Mouse (Mus musculus) neural tube, embryonic 13.5 days (tissue): ENCODE results near the gene Gm17027. TPM values are rescaled to one million over a fixed set of nuclear protein-coding genes. Genes with fewer than 3 reads are reported as not detected.
"Not testable (repeated sequence)": the region's sequence is repeated elsewhere in the genome, so short reads cannot be mapped to it uniquely, and the experiment has no call there.

ENCODE experiments used
- ATAC-seq: fragments of 200-750 bp; cut with Nextera tagmentation; 2 replicates; pipeline ENCODE4 v1.8.0; 2017; ENCODE audit warnings: low read depth, mild to moderate bottlenecking, moderate TSS enrichment, moderate library complexity
- H3K27ac ChIP-seq: fragments of 300-500 bp; sonication (generic); replicated peaks from 2 replicates; pipeline ENCODE4 v1.5.1; 2015; ENCODE audit warnings: moderate library complexity, mild to moderate bottlenecking, inconsistent platforms
- H3K27me3 ChIP-seq: fragments of 300-500 bp; sonication (generic); 2 replicates; pipeline ENCODE4 v1.6.1; 2015; ENCODE audit warnings: mild to moderate bottlenecking, inconsistent platforms
- H3K36me3 ChIP-seq: fragments of 300-500 bp; sonication (generic); 2 replicates; pipeline ENCODE4 v1.6.1; 2015; ENCODE audit warnings: mild to moderate bottlenecking, inconsistent platforms
- H3K4me1 ChIP-seq: fragments of 300-500 bp; sonication (generic); replicated peaks from 2 replicates; pipeline ENCODE4 v1.6.1; 2015; ENCODE audit warnings: inconsistent platforms
- H3K4me2 ChIP-seq: fragments of 300-500 bp; sonication (generic); 2 replicates; pipeline ENCODE4 v1.6.1; 2015; ENCODE audit warnings: inconsistent platforms, mild to moderate bottlenecking, moderate library complexity
- H3K4me3 ChIP-seq: fragments of 300-500 bp; sonication (generic); 2 replicates; pipeline ENCODE4 v1.5.1; 2015; ENCODE audit warnings: mild to moderate bottlenecking, inconsistent platforms
- H3K9ac ChIP-seq: fragments of 300-500 bp; sonication (generic); 2 replicates; pipeline ENCODE4 v1.6.1; 2015; ENCODE audit warnings: moderate library complexity, mild to moderate bottlenecking, inconsistent platforms
- H3K9me3 ChIP-seq: fragments of 300-500 bp; sonication (generic); 2 replicates; pipeline ENCODE4 v1.6.1; 2016; ENCODE audit warnings: inconsistent platforms
- WGBS: fragments of 180-500 bp; shearing (Covaris S2); methylation state at CpG from one replicate; pipeline ENCODE4 v1.1.7; 2015; 5-methylcytosine and 5-hydroxymethylcytosine counted together
- polyA plus RNA-seq: library from polyadenylated mRNA; unstranded; fragments of >200 nt; fragmentation: Nextera tagmentation; extraction: Ambion mirVana; gene quantifications from 2 replicates; pipeline ENCODE4 v1.2.1, GENCODE M21; 2015

The Gm17027 gene
- not detected in 2 replicates for polyA plus RNA-seq

DNA sequence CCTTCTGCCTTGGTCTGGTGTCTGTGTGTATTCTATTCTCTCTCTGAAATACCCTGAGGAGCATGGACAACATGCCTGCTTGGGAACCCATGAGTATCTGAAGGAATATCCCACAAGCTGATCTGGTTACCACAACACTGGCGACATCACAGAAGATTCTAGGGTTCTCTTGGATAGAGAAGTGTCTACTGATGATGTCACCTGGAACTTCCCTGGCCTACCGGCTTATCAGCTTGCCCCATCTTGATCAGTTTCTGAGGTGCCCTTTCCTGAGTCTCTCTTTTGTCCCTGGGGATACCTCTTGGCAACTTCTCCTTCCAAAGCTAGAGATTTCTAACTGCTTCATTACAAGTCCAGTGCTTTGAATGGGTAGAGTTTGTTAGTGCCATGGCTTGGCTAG lies at the start of gene Gm17027:
Gm17027 (minus strand) TSS at position 101 of the 400 bp plus-strand sequence.
- not testable (repeated sequence) for H3K4me2 ChIP-seq, H3K36me3 ChIP-seq, H3K9me3 ChIP-seq, H3K27ac ChIP-seq, H3K27me3 ChIP-seq, H3K9ac ChIP-seq, H3K4me3 ChIP-seq, H3K4me1 ChIP-seq, ATAC-seq
- 93% methylated on average over 1 of the region's 2 CpGs for WGBS

DNA sequence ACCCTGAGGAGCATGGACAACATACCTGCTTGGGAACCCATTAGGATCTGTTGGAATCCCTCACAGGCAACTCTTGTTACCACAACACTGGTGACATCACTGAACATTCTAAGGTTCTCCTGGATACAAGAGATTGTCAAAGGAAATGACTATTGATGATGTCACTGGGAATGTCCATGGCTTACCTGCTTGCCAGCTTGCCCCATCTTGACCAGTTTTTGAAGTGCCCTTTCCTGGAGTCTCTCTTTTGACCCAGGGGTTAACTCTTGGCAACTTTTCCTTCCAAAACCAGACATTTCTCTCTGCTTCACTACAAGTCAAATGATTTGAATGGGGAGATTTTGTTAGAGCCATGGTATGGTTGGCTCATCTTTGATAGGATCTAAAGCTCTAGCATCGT lies 28.3 kb upstream of the Gm17027 start, which contains the start of gene Gm3573:
Gm3573 (minus strand) TSS at position 101 of the 400 bp plus-strand sequence.
- H3K27ac ChIP-seq, H3K4me1 ChIP-seq, H3K27me3 ChIP-seq, H3K36me3 ChIP-seq, H3K9me3 ChIP-seq, H3K9ac ChIP-seq, ATAC-seq, H3K4me3 ChIP-seq, H3K4me2 ChIP-seq: not testable (repeated sequence)
- no CpG with 5 or more reads among the region's 1 CpGs for WGBS

DNA sequence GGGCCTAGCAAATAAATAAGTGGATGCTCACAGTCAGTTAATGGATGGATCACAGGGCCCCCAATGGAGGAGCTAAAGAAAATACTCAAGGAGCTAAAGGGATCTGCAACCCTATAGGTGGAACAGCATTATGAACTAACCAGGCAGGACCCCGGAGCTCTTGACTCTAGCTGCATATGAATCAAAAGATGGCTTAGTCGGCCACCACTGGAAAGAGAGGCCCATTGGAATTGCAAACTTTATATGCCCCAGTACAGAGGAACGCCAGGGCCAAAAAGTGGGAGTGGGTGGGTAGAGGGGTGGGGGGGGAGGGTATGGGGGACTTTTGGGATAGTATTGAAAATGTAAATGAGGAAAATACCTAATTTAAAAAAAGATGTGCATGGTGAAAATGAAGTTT lies 21.5 kb upstream of the Gm17027 start:
- not testable (repeated sequence) for H3K4me3 ChIP-seq, H3K9me3 ChIP-seq, H3K4me1 ChIP-seq, ATAC-seq, H3K27ac ChIP-seq, H3K4me2 ChIP-seq, H3K36me3 ChIP-seq, H3K9ac ChIP-seq, H3K27me3 ChIP-seq
- WGBS: 80% methylated on average over 3 of the region's 3 CpGs

DNA sequence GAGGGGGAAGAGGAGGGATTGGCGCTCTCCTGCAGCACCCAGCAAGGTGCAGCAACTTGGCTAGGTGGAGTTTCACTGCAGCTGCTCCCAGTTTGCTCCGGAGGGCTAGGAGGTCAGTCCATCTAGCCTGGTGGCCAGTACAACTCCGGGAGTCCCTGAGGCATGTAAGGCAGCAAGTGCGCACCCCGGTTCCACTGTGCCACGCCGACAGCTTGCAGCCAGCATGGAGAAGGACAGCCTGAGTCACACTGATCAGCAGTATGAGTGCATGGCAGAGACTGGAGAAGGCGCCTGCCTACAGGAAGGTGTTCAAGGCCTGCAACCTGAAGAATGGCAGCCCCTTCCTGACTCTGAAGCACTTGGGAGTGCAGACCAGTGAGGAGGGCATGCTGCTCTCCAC lies 27.9 kb downstream of the Gm17027 start:
- not testable (repeated sequence) for H3K9ac ChIP-seq, H3K9me3 ChIP-seq, H3K27me3 ChIP-seq, H3K27ac ChIP-seq, ATAC-seq, H3K36me3 ChIP-seq, H3K4me1 ChIP-seq, H3K4me3 ChIP-seq, H3K4me2 ChIP-seq
- WGBS: 71% methylated on average over 7 of the region's 8 CpGs

DNA sequence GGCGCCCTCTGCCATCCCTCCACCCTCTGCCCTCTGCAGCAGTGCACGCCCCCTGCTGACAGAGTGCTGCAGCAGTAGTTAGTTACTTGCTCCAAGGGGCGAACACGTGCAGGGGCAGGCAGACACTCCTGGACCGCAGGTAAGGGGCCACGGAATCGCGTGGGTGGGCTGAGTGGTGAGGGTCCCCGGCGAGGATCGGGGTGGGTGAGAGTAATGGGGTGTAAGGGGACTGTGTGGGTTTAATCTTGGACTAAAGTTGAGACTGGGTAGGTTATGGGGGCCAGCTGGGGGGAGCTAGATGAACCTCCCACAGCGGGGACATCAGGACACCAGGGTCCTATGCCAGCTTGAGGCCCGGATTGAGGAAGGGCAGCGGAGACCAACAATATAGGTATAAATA lies 28.6 kb downstream of the Gm17027 start:
- not testable (repeated sequence) for H3K9me3 ChIP-seq, H3K4me1 ChIP-seq, H3K27ac ChIP-seq, H3K27me3 ChIP-seq, H3K36me3 ChIP-seq, H3K9ac ChIP-seq, ATAC-seq, H3K4me2 ChIP-seq, H3K4me3 ChIP-seq
- WGBS: 50% methylated on average over 10 of the region's 14 CpGs

DNA sequence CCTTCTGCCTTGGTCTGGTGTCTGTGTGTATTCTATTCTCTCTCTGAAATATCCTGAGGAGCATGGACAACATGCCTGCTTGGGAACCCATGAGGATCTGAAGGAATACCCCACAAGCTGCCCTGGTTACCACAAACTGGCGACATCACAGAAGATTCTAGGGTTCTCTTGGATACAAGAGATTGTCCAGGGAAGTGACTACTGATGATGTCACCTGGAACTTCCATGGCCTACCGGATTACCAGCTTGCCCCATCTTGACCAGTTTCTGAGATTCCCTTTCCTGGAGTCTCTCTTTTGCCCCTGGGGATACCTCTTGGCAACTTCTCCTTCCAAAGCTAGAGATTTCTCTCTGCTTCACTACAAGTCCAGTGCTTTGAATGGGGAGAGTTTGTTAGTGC lies 45.2 kb downstream of the Gm17027 start, which contains the start of gene Gm7951:
Gm7951 (minus strand) TSS at position 101 of the 400 bp plus-strand sequence.
- H3K27ac ChIP-seq, H3K36me3 ChIP-seq, H3K4me3 ChIP-seq, H3K9ac ChIP-seq, ATAC-seq, H3K9me3 ChIP-seq, H3K4me2 ChIP-seq, H3K4me1 ChIP-seq, H3K27me3 ChIP-seq: not testable (repeated sequence)
- WGBS: 67% methylated on average over 1 of the region's 2 CpGs

Other genes with a start within 250 kb of the Gm17027 start
- not detected in 2 replicates for gene 1700049E17Rik1, start 237.7 kb downstream of the Gm17027 start, polyA plus RNA-seq
- not detected in 2 replicates for gene 1700024B05Rik, start 218.6 kb downstream of the Gm17027 start, polyA plus RNA-seq
- gene Gm6401, start 194.7 kb downstream of the Gm17027 start, polyA plus RNA-seq: not detected in 2 replicates
- gene Gm3543, start 179.3 kb downstream of the Gm17027 start, polyA plus RNA-seq: not detected in 2 replicates
- gene Gm7951, start 45.3 kb downstream of the Gm17027 start, polyA plus RNA-seq: not detected in 2 replicates
- not detected in 2 replicates for gene Gm3573, start 28.2 kb upstream of the Gm17027 start, polyA plus RNA-seq
- gene Gm17026, start 97.4 kb upstream of the Gm17027 start, polyA plus RNA-seq: not detected in 2 replicates
- gene Gm9611, start 134.7 kb upstream of the Gm17027 start, polyA plus RNA-seq: not detected in 2 replicates
- gene Gm7995, start 147.6 kb upstream of the Gm17027 start, polyA plus RNA-seq: not detected in 2 replicates